Mouse (Mus musculus) layer of hippocampus, adult 8-10 months (tissue): ENCODE measurements at regions not wholly inside any gene's neighbourhood (a gene's known extent, or its start where the extent isn't known, plus 50 kb on each side); places are given as distances from the start of the nearest gene placed in this dataset.

ENCODE experiments used
- DNase-seq, 2 experiments: peaks; one replicate each; pipeline ENCODE4 v3.0.0; 2022; ENCODE audit warnings: low spot score in 2 of 2

- no peak for DNase-seq
These were observed 131.6 kb upstream of the Smarca2 start for GRCm38 (mm10) chr19:26473211-26473610.

DNA sequence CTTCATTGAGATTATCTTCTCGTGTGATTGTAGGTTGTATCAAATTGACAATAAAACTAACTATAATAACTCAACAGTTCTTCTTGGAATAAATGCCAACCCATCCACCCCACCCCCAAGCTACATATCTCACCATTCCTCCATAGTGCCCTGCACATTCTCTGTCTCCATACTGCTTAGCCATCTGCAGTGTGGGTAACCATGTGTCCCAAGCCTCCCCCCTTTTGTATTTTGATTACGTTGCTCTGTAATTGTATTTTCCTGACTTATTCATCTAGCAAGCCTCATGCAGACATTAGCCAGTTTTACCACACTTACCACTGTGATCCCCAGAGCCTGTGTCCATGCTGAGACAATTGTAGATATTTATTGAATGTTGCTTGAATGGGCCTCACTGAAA lies 129.7 kb upstream of the Smarca2 start:
- no peak for DNase-seq

GRCm38 (mm10) chr19:26475754-26476153 lies 129.1 kb upstream of the Smarca2 start:
- DNase-seq = peak; percentile 11 to 16

DNA sequence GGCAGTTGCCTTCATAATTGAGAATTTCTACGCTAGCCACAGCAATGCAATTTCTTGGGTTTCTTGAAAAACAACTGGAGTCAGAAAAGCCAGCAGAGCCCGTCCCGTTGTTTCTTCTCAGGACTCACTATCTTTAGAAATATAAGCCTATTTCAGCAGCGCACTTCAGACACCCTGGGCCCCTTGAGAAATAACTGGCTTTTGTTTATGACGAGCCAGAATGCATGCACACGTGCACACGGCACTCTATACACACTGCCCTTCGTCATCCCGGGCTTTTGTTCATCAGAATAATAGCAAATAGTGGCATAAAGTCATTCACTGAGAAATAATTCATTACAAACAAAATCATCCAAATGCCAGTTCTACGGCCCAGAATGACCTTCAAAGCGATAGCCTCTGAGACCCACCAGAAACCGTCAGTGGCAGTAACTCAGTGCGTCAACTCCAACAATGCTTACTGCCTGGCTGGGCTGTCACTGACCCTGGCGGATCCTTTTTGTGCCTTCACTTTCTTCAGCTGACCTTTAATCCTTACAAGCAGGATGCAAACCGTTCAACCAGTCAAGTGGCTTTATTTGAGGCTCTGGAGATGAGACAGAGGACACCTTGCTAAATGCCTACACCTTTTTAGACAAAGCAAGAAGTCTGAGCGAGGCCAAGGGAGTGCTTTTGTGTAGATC lies 126.7 kb upstream of the Smarca2 start:
- no peak for DNase-seq

GRCm38 (mm10) chr19:26484322-26484721 lies 120.5 kb upstream of the Smarca2 start:
- no peak for DNase-seq

- no peak for DNase-seq
These were observed 112.0 kb upstream of the Smarca2 start for GRCm38 (mm10) chr19:26492806-26493205.

DNA sequence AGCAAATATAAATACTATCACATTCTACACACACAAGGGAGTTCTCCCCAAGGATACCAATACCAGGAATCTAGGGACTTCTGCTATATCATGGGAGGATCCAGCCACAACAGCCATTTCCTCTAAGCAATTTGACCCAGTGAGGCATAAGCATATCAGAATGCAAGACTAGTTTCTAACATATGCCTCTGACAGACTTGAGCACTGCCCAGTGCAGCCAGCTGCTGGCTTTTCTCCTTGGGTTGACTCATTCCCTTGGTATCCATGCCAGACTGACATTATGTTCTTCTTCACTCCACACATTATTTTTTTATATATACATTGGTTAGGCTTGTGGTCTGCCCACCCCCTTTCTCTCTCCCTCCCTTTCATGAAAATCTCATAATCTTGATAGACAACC lies 103.8 kb upstream of the Smarca2 start:
- DNase-seq = no peak

GRCm38 (mm10) chr19:26504027-26504426 lies 100.8 kb upstream of the Smarca2 start:
- no peak for DNase-seq

DNA sequence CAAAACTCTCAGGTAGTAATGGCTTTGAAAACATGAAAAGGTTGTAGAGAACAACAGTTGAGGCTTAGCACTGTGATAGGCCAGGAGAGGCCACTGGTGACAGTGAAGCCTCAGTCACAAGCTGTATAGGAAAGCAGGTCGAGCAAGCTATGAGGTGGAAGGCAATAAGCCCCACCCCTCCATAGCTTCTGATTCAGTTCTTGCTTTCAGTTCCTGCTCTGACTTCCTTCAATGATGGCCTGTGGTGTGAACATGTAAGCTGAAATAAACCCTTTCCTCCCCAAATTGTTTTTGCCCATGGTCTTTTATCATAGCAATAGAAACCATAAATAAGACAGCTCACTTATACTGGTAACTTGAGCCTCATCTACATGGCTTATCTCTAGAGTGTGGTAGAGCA lies 98.0 kb upstream of the Smarca2 start:
- DNase-seq = no peak

DNA sequence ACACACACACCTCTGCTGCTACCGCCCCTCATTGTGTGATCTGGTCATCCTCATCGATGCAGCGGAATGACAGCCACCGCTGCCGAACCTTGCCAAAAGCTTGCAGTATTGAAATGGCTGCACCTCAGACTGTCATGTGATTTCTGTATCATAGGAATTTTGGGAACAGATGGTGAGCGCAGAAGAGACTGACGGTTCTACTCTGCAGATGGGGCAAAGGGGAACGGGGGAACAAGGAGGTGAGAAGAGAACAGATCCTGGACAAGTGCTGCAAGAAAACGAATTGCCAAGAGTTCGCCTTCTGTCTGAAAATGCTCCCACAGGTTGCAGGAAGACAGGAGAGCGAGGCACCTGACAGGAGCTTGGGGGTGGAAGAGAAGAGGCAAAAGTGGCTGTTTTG lies 96.9 kb upstream of the Smarca2 start:
- peak; percentile 6 to 7 for DNase-seq

- peak in 1 of 2 experiments; percentile 9 for DNase-seq
These were observed 96.2 kb upstream of the Smarca2 start for GRCm38 (mm10) chr19:26508616-26509015.

GRCm38 (mm10) chr19:26509240-26509639 lies 95.6 kb upstream of the Smarca2 start:
- DNase-seq = no peak

DNA sequence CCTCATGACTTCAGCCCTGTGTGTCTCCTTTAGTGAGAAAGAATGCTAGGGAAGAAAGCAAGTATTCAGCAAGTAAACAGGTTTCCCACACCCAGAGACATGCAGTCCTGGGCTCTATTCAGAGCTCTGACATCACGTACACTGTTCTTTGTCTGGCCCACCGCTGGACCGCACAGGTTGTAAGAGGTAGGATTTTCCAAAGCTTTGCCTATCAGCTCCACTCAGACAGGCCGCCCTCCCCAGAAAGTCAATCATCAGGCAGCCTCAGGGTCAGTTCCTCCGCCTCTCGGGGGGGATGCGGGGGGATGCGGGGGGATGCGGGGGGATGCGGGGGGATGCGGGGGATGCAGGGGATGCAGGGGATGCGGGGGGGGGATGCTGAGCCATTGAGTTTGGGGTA lies 94.7 kb upstream of the Smarca2 start:
- no peak for DNase-seq

GRCm38 (mm10) chr19:26510887-26511286 lies 94.0 kb upstream of the Smarca2 start:
- DNase-seq = no peak

DNA sequence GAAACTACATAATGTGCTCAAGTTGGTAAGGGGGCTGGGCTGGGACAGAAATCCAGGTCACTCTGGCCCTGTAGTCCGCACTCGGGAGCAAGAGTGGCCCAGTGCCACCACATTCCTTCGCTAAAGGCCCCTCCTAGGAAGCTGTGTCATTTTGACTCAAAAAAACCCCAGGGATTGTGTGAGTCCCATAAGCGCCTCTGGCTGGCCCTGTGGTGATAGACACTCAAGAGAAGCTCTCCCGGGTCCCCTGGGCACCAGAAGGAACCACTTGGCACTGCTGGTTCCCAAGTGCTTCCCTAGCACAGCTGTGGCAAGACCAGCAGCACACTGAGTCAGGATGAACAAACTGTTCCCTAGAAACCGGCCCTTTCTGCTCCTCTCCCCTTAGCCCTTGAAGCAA lies 93.1 kb upstream of the Smarca2 start:
- no peak for DNase-seq

- DNase-seq = no peak
These were observed 80.3 kb upstream of the Smarca2 start for GRCm38 (mm10) chr19:26524583-26524982.

GRCm38 (mm10) chr19:26531390-26531789 lies 73.5 kb upstream of the Smarca2 start:
- DNase-seq = no peak

- no peak for DNase-seq
These were observed 72.3 kb upstream of the Smarca2 start for GRCm38 (mm10) chr19:26532509-26532908.

DNA sequence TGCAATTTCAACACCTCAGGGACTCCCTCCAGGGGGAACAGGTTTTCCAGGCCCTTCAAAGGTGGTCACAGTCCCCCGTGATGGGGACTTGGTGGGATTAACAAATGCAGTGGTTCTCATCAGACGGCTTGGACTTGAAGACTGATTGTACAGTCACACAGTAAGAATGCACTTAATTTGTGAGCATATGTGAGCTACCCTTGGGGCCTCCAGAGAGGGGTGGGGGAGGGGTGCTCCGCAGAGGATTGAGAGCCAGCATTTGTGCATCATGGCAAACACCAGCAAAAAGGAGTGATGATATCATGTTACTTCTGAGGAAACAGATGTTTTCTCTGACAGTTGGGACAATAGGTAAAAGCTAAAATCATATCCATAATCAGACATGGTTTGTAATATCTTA lies 59.2 kb upstream of the Smarca2 start:
- no peak for DNase-seq

GRCm38 (mm10) chr19:26547522-26547921 lies 57.3 kb upstream of the Smarca2 start:
- DNase-seq = no peak

DNA sequence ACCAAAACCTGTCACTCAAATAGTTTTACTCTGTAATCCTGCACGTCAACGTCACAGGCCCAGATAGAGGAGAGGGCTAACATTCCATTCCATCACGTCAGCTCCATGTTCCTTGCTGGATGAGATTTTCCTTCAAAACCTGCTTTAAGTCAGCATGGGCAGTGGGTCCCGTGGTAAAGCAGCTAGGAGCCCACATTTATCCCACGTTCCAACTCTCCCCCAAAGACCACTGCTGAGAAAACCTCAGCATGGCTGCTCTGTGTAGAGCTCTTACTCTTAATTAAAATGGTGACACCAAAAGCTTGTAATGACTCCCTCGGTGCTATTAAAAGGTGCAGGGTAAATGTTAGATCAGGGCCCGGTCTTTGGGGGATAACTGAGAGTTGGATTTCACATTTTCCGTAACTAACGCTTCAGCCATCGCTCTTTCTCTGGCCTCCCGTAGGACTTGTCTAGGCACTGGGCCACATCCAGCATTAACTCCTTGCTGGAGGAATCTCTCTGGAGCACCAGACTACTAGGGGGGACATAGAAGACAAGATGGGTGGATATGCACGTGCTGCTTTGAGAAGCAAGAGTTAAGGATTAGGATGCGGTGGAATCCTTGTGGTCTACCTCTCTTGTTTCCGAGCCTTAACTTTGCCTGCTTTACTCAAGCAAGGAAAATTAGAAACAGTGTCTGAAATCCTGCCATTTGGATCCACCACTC lies 56.1 kb upstream of the Smarca2 start:
- DNase-seq = no peak

- no peak for DNase-seq
These were observed 54.6 kb upstream of the Smarca2 start for GRCm38 (mm10) chr19:26550299-26550698.
